In genomic region chr11:23380055-23380454, GRCm38 (mm10) we compare ENCODE assay signal across 30 mouse cellular contexts.
"Had no signal": no experiment of that assay in that cellular context is flagged by ENCODE, and none has a peak within 500 bp of the region (broad histone marks: within the 10 kb centered on the region; RNA-seq: fewer than 3 reads in every experiment).

No protein-coding gene starts in this region.

- H3K4me1 ChIP-seq: limb, embryonic 10.5 days; limb, embryonic 12.5 days; limb, embryonic 13.5 days; limb, embryonic 15.5 days; liver, embryonic 12.5 days; liver, embryonic 13.5 days; liver, embryonic 15.5 days; lung, embryonic 15.5 days; midbrain, embryonic 12.5 days; midbrain, embryonic 13.5 days; midbrain, embryonic 15.5 days had no signal

- DNase-seq: left cerebral cortex, postnatal 4 days; liver; liver, embryonic 13.5 days; liver, postnatal 0 days; lung, adult 18-20 months; lung, adult 2 months; lung, embryonic 14.5 days; lung, postnatal 10 days; lung, postnatal 14 days; lung, postnatal 36 days; lung, postnatal 4 days; midbrain, embryonic 14.5 days had no signal

- ATAC-seq: liver, embryonic 12.5 days; liver, postnatal 0 days; lung, postnatal 0 days; midbrain, embryonic 13.5 days; midbrain, embryonic 15.5 days; midbrain, embryonic 16.5 days had no signal

- H3K27me3 ChIP-seq: limb, embryonic 12.5 days; limb, embryonic 13.5 days; limb, embryonic 15.5 days; liver, embryonic 12.5 days; liver, embryonic 13.5 days; liver, embryonic 15.5 days; lung, embryonic 15.5 days; megakaryocyte, embryonic 14.5 days; midbrain, embryonic 12.5 days; midbrain, embryonic 13.5 days; midbrain, embryonic 15.5 days had no signal

- H3K4me2 ChIP-seq: limb, embryonic 12.5 days; limb, embryonic 13.5 days; limb, embryonic 15.5 days; liver, embryonic 11.5 days; liver, embryonic 12.5 days; liver, embryonic 13.5 days; liver, embryonic 15.5 days; lung, embryonic 14.5 days; lung, embryonic 15.5 days; midbrain, embryonic 12.5 days; midbrain, embryonic 13.5 days; midbrain, embryonic 15.5 days had no signal

- H3K9me3 ChIP-seq: limb, embryonic 10.5 days; limb, embryonic 12.5 days; limb, embryonic 13.5 days; limb, embryonic 15.5 days; liver, embryonic 12.5 days; liver, embryonic 13.5 days; liver, embryonic 15.5 days; lung, embryonic 15.5 days; megakaryocyte, embryonic 14.5 days; midbrain, embryonic 12.5 days; midbrain, embryonic 13.5 days; midbrain, embryonic 15.5 days had no signal

- H3K27ac ChIP-seq: left cerebral cortex, adult 2 months; limb, embryonic 10.5 days; limb, embryonic 12.5 days; limb, embryonic 13.5 days; limb, embryonic 15.5 days; liver, embryonic 12.5 days; liver, embryonic 13.5 days; liver, embryonic 14.5 days; liver, embryonic 15.5 days; lung, embryonic 15.5 days; macrophage; midbrain, embryonic 12.5 days; midbrain, embryonic 13.5 days; midbrain, embryonic 15.5 days had no signal

- H3K9ac ChIP-seq: limb, embryonic 12.5 days; limb, embryonic 13.5 days; limb, embryonic 15.5 days; liver, embryonic 12.5 days; liver, embryonic 13.5 days; liver, embryonic 14.5 days; liver, embryonic 15.5 days; liver, postnatal 0 days; lung, embryonic 14.5 days; lung, embryonic 15.5 days; midbrain, embryonic 12.5 days; midbrain, embryonic 13.5 days; midbrain, embryonic 15.5 days had no signal

- H3K4me3 ChIP-seq: left cerebral cortex, adult 2 months; limb, embryonic 10.5 days; limb, embryonic 12.5 days; limb, embryonic 13.5 days; limb, embryonic 15.5 days; liver, embryonic 12.5 days; liver, embryonic 13.5 days; liver, embryonic 15.5 days; lung, embryonic 15.5 days; megakaryocyte, embryonic 14.5 days; midbrain, embryonic 12.5 days; midbrain, embryonic 13.5 days; midbrain, embryonic 15.5 days; myocyte had no signal
